Mouse (Mus musculus): Measurements from ENCODE around the gene Hoxa6.

Gene Hoxa6

DNA sequence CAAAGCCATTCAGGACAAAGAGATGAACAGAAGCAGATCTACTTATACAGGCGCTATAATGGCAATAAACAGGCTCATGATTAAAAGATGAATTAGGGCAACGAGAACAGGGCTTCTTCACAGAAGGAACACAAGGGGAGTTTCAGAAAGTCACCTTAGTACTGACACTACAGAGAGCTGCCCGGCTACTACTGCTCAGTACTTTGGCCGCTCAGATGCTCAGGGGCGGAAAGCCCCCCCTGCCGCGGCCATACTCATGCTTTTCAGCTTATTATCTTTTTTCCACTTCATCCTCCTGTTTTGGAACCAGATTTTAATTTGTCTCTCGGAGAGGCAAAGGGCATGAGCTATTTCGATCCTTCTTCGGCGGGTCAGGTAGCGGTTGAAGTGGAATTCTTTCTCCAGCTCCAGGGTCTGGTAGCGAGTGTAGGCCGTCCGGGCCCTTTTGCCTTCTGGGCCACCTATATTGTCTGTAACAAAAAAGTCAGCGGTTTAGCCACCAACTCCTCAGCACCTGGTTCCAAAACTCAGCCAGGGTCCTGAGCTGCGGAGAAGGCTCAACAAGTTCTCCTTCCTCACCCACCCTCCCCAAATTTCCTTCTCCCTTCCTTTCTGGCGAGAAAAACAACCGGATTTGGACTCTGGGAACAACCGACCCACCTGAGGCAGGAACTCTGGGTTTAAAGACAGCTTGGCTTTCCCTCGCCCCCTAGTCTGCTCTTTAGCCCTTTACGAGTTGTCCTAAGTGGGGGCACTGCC is 6.0 kb downstream of the Hoxa6 start:
- no peak for DNase-seq (ENCODE audit: low read depth, low spot score)

DNA sequence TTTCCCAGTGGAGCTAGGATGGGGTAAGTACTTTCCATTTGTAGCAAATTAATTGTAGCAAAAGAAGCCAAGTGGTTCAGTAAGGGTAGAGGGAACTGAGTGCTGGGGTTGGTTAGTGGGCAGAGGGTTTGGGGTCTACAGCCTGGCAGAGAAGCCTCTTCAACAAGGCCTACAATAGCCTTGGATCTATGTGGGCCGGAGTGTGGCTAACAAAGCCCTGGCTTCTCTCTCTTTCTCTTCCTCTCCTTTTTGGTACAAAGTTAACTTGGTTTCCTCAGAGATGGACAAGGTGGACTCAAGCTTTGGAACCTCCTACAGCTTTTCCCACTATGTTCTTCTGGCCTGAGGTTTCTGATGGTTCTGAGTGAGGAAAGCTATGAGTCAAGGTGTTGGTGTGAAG is 7.3 kb downstream of the Hoxa6 start:
- no peak for DNase-seq (ENCODE audit: low read depth, low spot score)

- DNase-seq (ENCODE audit: low read depth, low spot score) = no peak
Measured at GRCm38 (mm10) chr6:52200751-52201250, 7.7 kb downstream of the Hoxa6 start.

- DNase-seq (ENCODE audit: low read depth, low spot score) = no peak
Measured at GRCm38 (mm10) chr6:52200073-52200750, 8.3 kb downstream of the Hoxa6 start.

GRCm38 (mm10) chr6:52197271-52197670 is 11.3 kb downstream of the Hoxa6 start:
- no peak for DNase-seq (ENCODE audit: low read depth, low spot score)

GRCm38 (mm10) chr6:52196811-52197210 is 11.7 kb downstream of the Hoxa6 start:
- DNase-seq (ENCODE audit: low read depth, low spot score) = no peak

DNA sequence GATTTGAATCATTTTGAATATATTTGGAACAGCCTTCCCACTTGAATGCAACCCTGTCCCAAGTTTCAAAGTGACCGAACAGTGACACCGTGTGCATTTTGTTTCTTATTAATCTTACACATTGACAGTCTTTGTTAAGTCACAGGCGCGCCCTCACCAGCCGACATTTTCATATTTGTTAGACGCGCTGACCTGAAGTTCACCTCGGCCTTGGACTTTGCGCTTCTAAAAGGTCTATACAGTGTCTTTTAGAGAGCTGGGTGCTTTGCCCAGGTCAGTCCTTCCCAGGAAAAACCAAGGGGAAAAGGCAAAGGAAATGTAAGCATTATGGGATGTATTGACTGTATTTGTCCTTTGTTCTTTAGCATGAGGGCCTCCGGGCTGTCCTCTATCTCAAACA is 13.8 kb downstream of the Hoxa6 start:
- no peak for DNase-seq (ENCODE audit: low read depth, low spot score)

DNA sequence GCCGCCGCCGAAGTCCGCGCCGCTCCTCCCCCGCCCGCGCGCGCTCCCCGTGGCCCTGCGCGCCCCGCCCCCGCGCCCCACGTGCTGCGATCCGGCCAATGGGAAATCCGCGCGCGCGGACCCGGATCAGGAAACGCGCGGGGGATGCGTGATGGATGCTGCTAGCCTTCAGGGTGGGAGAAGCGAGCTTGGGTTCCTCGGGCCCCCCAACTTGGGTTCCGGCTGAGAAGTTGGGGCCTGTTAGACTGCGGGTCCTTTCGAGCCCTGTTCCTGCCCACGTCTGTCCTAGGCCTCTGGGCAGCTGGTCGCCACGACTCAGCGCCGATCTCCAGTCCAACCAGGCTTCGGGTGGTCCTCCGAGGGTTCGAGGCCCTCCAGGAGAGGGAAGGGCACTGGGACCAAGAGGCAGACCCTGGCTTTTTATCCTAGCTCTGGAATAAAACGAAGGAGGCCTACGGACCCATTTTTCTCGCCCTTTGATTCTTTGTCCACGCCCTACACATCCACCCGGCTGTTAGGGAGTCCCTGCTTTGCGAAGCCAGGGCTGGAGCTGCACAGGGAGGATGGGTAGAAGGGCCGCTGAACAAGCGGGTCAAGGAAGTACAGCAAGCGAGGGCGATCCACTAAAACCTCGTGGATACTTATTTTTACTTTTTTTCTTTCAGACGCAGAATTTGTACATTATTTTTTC is 16.5 kb downstream of the Hoxa6 start:
- DNase-seq (ENCODE audit: low read depth, low spot score) = no peak

- no peak for DNase-seq (ENCODE audit: low read depth, low spot score)
Measured at GRCm38 (mm10) chr6:52190906-52191810, 17.4 kb downstream of the Hoxa6 start, which contains the start of gene Hoxa4. Hoxa4 (minus strand) TSS chr6:52191753.

GRCm38 (mm10) chr6:52190410-52190809 is 18.1 kb downstream of the Hoxa6 start:
- DNase-seq (ENCODE audit: low read depth, low spot score) = no peak

- no peak for DNase-seq (ENCODE audit: low read depth, low spot score)
Measured at GRCm38 (mm10) chr6:52189909-52190308, 18.6 kb downstream of the Hoxa6 start.

- no peak for DNase-seq (ENCODE audit: low read depth, low spot score)
Measured at GRCm38 (mm10) chr6:52189172-52189591, 19.3 kb downstream of the Hoxa6 start.

- DNase-seq (ENCODE audit: low read depth, low spot score) = no peak
Measured at GRCm38 (mm10) chr6:52186500-52186899, 22.0 kb downstream of the Hoxa6 start.

DNA sequence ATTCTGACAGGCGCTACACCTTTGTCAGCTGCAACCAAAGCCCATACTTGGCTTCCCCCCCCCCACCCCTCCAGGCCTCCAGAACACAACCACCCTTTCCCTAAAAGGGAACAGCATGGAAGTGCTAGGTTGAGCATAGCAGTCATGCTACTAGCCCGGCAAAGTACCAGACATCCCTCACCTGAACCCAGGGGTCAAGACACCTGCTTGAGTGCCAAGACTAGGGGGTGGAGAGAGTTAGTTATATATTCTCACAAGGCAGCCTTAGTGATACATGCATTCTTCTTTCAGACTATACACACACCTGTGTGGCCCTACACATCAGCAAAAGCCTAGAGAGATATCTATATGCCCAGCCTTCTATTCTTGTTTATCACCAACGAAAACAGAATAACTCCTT is 22.7 kb downstream of the Hoxa6 start:
- no peak for DNase-seq (ENCODE audit: low read depth, low spot score)

DNA sequence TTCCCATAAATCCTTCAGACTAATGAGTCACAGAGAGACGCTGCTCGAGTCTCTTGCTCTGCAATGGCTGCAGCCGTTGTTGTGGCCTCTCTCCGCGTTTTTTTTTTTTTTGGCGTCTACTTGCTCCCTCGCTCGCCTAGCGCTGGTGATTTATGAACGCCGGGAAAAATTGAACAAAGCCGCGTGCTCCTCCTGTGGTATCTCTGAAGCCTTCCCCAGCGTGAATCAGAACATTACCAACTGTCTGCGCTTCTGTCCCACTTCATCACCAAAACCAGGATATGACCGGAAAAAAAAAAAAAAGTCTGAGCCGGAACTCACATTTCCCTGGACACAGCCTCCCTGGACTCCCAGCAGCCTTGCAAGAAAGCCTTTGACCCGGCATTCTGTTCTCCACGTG is 23.3 kb downstream of the Hoxa6 start:
- no peak for DNase-seq (ENCODE audit: low read depth, low spot score)

GRCm38 (mm10) chr6:52184668-52185067 is 23.9 kb downstream of the Hoxa6 start:
- no peak for DNase-seq (ENCODE audit: low read depth, low spot score)

GRCm38 (mm10) chr6:52183311-52184080 is 25.0 kb downstream of the Hoxa6 start:
- no peak for DNase-seq (ENCODE audit: low read depth, low spot score)

DNA sequence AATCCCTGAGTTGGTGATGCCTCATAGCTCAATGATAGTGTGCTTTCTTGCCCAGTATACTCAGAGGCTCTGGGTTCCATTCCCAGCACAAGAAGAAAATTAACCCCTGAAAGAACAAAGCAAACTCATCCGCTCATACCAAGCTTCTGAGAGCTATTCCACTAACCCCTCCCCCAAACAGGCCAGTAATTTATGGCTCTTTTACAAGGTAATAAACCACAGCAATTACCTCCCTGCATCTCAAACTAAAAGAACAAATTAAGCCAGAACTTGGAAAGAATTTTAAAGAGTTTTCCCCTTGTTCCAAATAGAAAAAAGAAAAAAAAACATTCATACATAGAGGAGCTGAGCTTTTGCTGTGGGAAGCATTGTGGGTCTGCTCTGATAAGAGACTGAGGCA is 25.7 kb downstream of the Hoxa6 start:
- no peak for DNase-seq (ENCODE audit: low read depth, low spot score)

DNA sequence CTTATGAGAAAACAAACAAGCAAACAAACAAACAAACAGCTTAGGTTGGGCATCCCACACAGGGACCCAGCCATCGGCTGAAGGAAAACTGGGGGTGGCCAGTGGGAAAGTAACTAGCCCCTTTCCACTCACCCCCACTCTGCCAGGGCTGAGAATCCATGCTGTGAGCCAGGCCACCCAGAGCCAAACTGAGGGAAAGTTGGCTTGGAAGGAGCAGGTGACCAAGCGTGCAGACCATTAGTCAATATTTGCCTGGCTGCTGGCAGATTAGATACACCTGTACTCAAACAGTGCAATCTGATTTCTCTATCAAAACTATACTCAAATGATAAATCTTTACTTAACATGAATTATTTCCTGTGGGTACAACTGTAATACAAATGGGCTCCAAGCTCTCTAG is 26.5 kb downstream of the Hoxa6 start:
- no peak for DNase-seq (ENCODE audit: low read depth, low spot score)

DNA sequence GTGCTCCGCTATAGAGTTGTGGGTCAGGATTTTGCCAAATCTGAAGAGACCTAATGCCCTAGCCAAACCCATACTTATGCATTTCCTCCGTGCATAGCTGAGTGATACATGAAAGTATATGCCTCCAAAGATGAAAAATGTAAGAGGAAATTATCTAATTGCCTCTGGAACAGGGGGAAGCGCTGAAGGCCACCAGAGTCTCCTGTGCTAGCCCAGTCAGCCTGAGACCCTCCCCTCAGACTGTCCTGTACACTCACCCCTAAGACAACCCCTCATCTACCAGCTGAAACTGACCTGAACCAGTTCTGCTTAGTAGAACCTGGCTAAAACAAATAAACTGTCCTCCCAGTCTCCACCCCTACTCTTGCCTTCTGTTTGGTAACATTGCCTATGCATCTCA is 27.8 kb downstream of the Hoxa6 start:
- DNase-seq (ENCODE audit: low read depth, low spot score) = no peak

All from telencephalon, adult 2 months (tissue).